Comparison of ENCODE assay signal across 8 mouse cellular contexts in genomic region chr2:59470326-59471031, GRCm38 (mm10). TPM values are rescaled to one million over a fixed set of nuclear protein-coding genes. Genes with fewer than 3 reads are reported as not detected.
A peak's percentile ranks its signal among the peaks of the same experiment; 100 is the strongest.
DNase-seq lines count a peak whose midpoint lies in the region; ATAC-seq lines count a peak whose summit lies in the region.

No protein-coding gene starts in this region.

- H3K9me3 ChIP-seq in midbrain, embryonic 11.5 days (ENCODE audit: control insufficient read depth, low read length), result no peaks in the 10 kb centered on the region
- H3K9me3 ChIP-seq in midbrain, embryonic 10.5 days (replicated peaks), result no peaks in the 10 kb centered on the region
- no peaks in the 10 kb centered on the region for H3K9me3 ChIP-seq in heart, embryonic 12.5 days (replicated peaks)
- H3K9me3 ChIP-seq in lung, embryonic 16.5 days (ENCODE audit: control insufficient read depth, low read length), result no peaks in the 10 kb centered on the region

- H3K4me1 ChIP-seq in midbrain, embryonic 11.5 days (ENCODE audit: control insufficient read depth, insufficient read depth, low read length), result no peaks in the 10 kb centered on the region
- H3K4me1 ChIP-seq in midbrain, embryonic 10.5 days, result peaks cover 14% of the 10 kb centered on the region
- H3K4me1 ChIP-seq in heart, embryonic 12.5 days (replicated peaks), result peaks cover 25% of the 10 kb centered on the region; the same call in 1 of the 2 replicates
- H3K4me1 ChIP-seq in lung, embryonic 16.5 days (replicated peaks; ENCODE audit: control insufficient read depth, insufficient read depth, low read length), result peaks cover 5% of the 10 kb centered on the region; the same call in 1 of the 2 replicates

- H3K9ac ChIP-seq in midbrain, embryonic 11.5 days (ENCODE audit: low read length), result no peak overlapping the region
- no peak overlapping the region for H3K9ac ChIP-seq in heart, embryonic 12.5 days
- no peak overlapping the region for H3K9ac ChIP-seq in lung, embryonic 16.5 days (ENCODE audit: low read length)

- no peaks in the 10 kb centered on the region for H3K36me3 ChIP-seq in midbrain, embryonic 11.5 days (ENCODE audit: control insufficient read depth, insufficient read depth, low read length)
- no peaks in the 10 kb centered on the region for H3K36me3 ChIP-seq in midbrain, embryonic 10.5 days
- H3K36me3 ChIP-seq in heart, embryonic 12.5 days, result no peaks in the 10 kb centered on the region
- H3K36me3 ChIP-seq in lung, embryonic 16.5 days (ENCODE audit: control insufficient read depth, insufficient read depth, low read length), result no peaks in the 10 kb centered on the region

- no peak overlapping the region for H3K4me3 ChIP-seq in midbrain, embryonic 11.5 days (ENCODE audit: low read depth, low read length)
- H3K4me3 ChIP-seq in midbrain, embryonic 10.5 days, result no peak overlapping the region
- no peak overlapping the region for H3K4me3 ChIP-seq in heart, embryonic 12.5 days
- H3K4me3 ChIP-seq in lung, embryonic 16.5 days (ENCODE audit: low read length), result no peak overlapping the region

- no peak for ATAC-seq in midbrain, embryonic 11.5 days (ENCODE audit: low FRiP score)
- ATAC-seq in heart, embryonic 12.5 days (ENCODE audit: insufficient number of reproducible peaks, low FRiP score), result peak; percentile 51; the same call in 1 of the 2 replicates
- ATAC-seq in lung, embryonic 16.5 days (ENCODE audit: low read depth), result peak; percentile 81

- H3K27me3 ChIP-seq in midbrain, embryonic 11.5 days (ENCODE audit: control insufficient read depth, insufficient read depth, low read length), result peaks cover 3% of the 10 kb centered on the region
- H3K27me3 ChIP-seq in midbrain, embryonic 10.5 days (ENCODE audit: low read depth, poor library complexity, severe bottlenecking), result peaks cover 41% of the 10 kb centered on the region
- no peaks in the 10 kb centered on the region for H3K27me3 ChIP-seq in heart, embryonic 12.5 days (replicated peaks)
- H3K27me3 ChIP-seq in lung, embryonic 16.5 days (ENCODE audit: control insufficient read depth, insufficient read depth, low read depth, low read length), result no peaks in the 10 kb centered on the region

- DNase-seq in adrenal gland, adult (ENCODE audit: inconsistent age in 2 of 2, low spot score in 1 of 2), result peak; percentile 11 to 44
- no peak for DNase-seq in adrenal gland, postnatal 4 days (ENCODE audit: low spot score in 2 of 2)
- DNase-seq in midbrain, embryonic 11.5 days (ENCODE audit: low spot score, missing footprints), result peak; percentile 84
- no peak for DNase-seq in midbrain, embryonic 10.5 days (ENCODE audit: low spot score)
- no peak for DNase-seq in retina, postnatal 1 day
- no peak for DNase-seq in embryo, embryonic 10 days (ENCODE audit: low spot score)

- WGBS in midbrain, embryonic 11.5 days, result 69% methylated on average over 11 of the region's 11 CpGs
- 69% methylated on average over 11 of the region's 11 CpGs for WGBS in midbrain, embryonic 10.5 days
- 57% methylated on average over 11 of the region's 11 CpGs for WGBS in heart, embryonic 12.5 days
- WGBS in lung, embryonic 16.5 days, result 58% methylated on average over 11 of the region's 11 CpGs

- no peak overlapping the region for H3K27ac ChIP-seq in midbrain, embryonic 11.5 days (ENCODE audit: low read depth, low read length)
- no peak overlapping the region for H3K27ac ChIP-seq in midbrain, embryonic 10.5 days (replicated peaks)
- H3K27ac ChIP-seq in heart, embryonic 12.5 days (ENCODE audit: poor library complexity, severe bottlenecking), result peak overlapping the region; percentile 53; the same call in 1 of the 2 replicates
- H3K27ac ChIP-seq in lung, embryonic 16.5 days (ENCODE audit: low read length), result peak overlapping the region; percentile 61

- no peak overlapping the region for H3K4me2 ChIP-seq in midbrain, embryonic 11.5 days
- no peak overlapping the region for H3K4me2 ChIP-seq in heart, embryonic 12.5 days
- H3K4me2 ChIP-seq in lung, embryonic 16.5 days (ENCODE audit: low read depth, low read length), result no peak overlapping the region

RNA-seq across cellular contexts. Expression of gene Dapl1, which starts 14.0 kb away (rescaled TPM):
- not detected for total RNA-seq in adrenal gland, postnatal 4 days (2021)
- 0.42 TPM in 1 of 2 replicates, not detected in the other for polyA plus RNA-seq in midbrain, embryonic 11.5 days (2014; fragmentation: Nextera tagmentation; extraction: Ambion mirVana)
- 0.84 and 1.8 TPM in 2 replicates for polyA plus RNA-seq in midbrain, embryonic 10.5 days (2016; fragmentation: Nextera tagmentation; extraction: Ambion mirVana)
- polyA plus RNA-seq in heart, embryonic 12.5 days (2016; fragmentation: Nextera tagmentation; extraction: Ambion mirVana), result 0.43 TPM in 1 of 2 replicates, not detected in the other
- polyA plus RNA-seq in lung, embryonic 16.5 days (2015; fragmentation: Nextera tagmentation; extraction: Ambion mirVana), result 5.3 and 5.4 TPM in 2 replicates

Comparison
In these comparisons a context has a peak if more than half of its experiments do, and no peak if none do; other contexts are left out.
1. DNase-seq: peak in adrenal gland, adult (2 of 2) and midbrain, embryonic 11.5 days (single experiment); none in adrenal gland, postnatal 4 days (0 of 2), midbrain, embryonic 10.5 days (single experiment), retina, postnatal 1 day (single experiment) and embryo, embryonic 10 days (single experiment).
2. H3K27ac ChIP-seq: peak in heart, embryonic 12.5 days (single experiment) and lung, embryonic 16.5 days (single experiment); none in midbrain, embryonic 11.5 days (single experiment) and midbrain, embryonic 10.5 days (single experiment).